Mouse (Mus musculus): Measurements from ENCODE around the gene Duxbl1.
"Not testable (repeated sequence)": the region's sequence is repeated elsewhere in the genome, so short reads cannot be mapped to it uniquely, and the experiment has no call there.

DNA sequence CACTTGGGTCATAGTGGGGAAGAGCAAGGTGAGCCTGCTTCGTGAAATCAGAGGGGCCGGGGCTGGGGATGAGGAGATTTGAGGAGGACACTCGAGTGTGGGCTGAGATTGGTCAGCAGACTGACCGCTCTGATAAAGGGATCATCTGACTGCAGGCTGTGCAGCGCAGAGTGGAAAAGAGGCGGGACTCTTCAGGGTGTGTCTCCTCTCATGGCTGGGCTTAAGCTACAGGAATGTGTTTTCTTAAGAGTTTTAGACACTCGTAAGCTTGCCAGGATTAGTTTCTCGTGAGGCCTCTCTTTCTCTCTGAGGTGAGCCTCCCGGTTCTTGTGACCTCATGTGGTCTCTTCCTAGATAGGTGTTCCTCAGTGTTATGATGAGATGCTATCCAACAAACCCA is 43.2 kb downstream of the Duxbl1 start:
- not testable (repeated sequence) for TF ChIP-seq POLR2A (IDR thresholded peaks at IDR 0.05; ENCODE audit: control insufficient read depth, extremely low read depth, insufficient read depth, low read length, poor library complexity); CTCF (IDR thresholded peaks at IDR 0.05; ENCODE audit: borderline replicate concordance, control insufficient read depth, extremely low read depth, insufficient read depth, low read length, poor library complexity)

Data from thymus, adult 2 months (tissue).